Mouse (Mus musculus) erythroblast, embryonic 14.5 days (primary cell): Measurements from ENCODE around the gene Mmel1.

Source experiments
- GATA1 ChIP-seq: IDR thresholded peaks from 2 replicates; pipeline ENCODE4 v1.6.1; 2012; ENCODE audit warnings: low read length, inconsistent platforms, mixed read lengths
- TAL1 ChIP-seq: IDR thresholded peaks from 3 replicates; pipeline ENCODE4 v1.6.1; 2012; ENCODE audit warnings: low read length, inconsistent platforms, mixed read lengths

DNA sequence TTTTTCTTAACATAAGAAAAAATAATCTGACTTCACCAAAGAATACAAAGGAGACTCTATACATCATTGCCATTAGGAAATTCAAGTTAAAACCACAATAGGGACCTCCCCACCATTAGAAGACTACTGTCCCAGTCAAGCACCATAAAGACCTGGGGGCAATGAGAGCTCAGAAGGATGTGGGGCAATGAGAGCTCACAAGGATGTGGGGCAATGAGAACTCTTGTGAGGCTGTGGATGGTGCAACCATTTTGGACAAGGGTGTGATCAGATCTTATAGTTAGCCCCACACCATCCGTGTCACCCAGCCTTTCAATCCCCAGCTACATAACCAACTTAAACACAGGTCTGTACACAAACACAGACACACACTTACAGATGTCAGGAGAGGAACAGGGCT lies 68.4 kb downstream of the Mmel1 start:
- TF ChIP-seq TAL1 = no peak
- no peak for TF ChIP-seq GATA1
